Mouse (Mus musculus) forebrain, embryonic 16.5 days (tissue): ENCODE results near the gene Tspan9. TPM values are rescaled to one million over a fixed set of nuclear protein-coding genes. Genes with fewer than 3 reads are reported as not detected.

Source experiments
- ATAC-seq: fragments of 200-750 bp; cut with Nextera tagmentation; 2 replicates; pipeline ENCODE4 v1.8.0; 2017; ENCODE audit warnings: mild to moderate bottlenecking, moderate library complexity
- H3K27ac ChIP-seq: fragments of 300-500 bp; sonication (generic); 2 replicates; pipeline ENCODE4 v1.5.1; 2014; ENCODE audit warnings: low read length, control low read depth
- H3K27me3 ChIP-seq: fragments of 300-500 bp; sonication (generic); replicated peaks from 2 replicates; pipeline ENCODE4 v1.6.1; 2014; ENCODE audit warnings: low read length; ENCODE audit not compliant: control insufficient read depth, insufficient read depth
- H3K36me3 ChIP-seq: fragments of 300-500 bp; sonication (generic); 2 replicates; pipeline ENCODE4 v1.6.1; 2014; ENCODE audit not compliant: control insufficient read depth, insufficient read depth
- H3K4me1 ChIP-seq: fragments of 300-500 bp; sonication (generic); replicated peaks from 2 replicates; pipeline ENCODE4 v1.6.1; 2014; ENCODE audit warnings: low read length; ENCODE audit not compliant: control insufficient read depth, insufficient read depth
- H3K4me2 ChIP-seq: fragments of 300-500 bp; sonication (generic); 2 replicates; pipeline ENCODE4 v1.6.1; 2014; ENCODE audit warnings: mild to moderate bottlenecking, low read length, control low read depth
- H3K4me3 ChIP-seq: fragments of 300-500 bp; sonication (generic); replicated peaks from 2 replicates; pipeline ENCODE4 v1.5.1; 2014; ENCODE audit warnings: mild to moderate bottlenecking, low read length, control low read depth
- H3K9ac ChIP-seq: fragments of 300-500 bp; sonication (generic); replicated peaks from 2 replicates; pipeline ENCODE4 v1.6.1; 2014; ENCODE audit warnings: low read depth, low read length, control low read depth
- H3K9me3 ChIP-seq: fragments of 300-500 bp; sonication (generic); 2 replicates; pipeline ENCODE4 v1.6.1; 2016; ENCODE audit warnings: low read length; ENCODE audit not compliant: control insufficient read depth
- WGBS: fragments of 180-500 bp; shearing (Covaris S2); extraction: QIAGEN DNeasy Blood & Tissue Kit; methylation state at CpG from one replicate; pipeline ENCODE4 v1.1.7; 2014; 5-methylcytosine and 5-hydroxymethylcytosine counted together
- polyA plus RNA-seq: library from polyadenylated mRNA; unstranded; fragments of >200 nt; fragmentation: Nextera tagmentation; extraction: Ambion mirVana; gene quantifications from 2 replicates; pipeline ENCODE4 v1.2.1, GENCODE M21; 2015

Tspan9 gene
- polyA plus RNA-seq, 1 experiment from 2014 or later = 57.4 TPM

GRCm38 (mm10) chr6:128032252-128033171, 110.9 kb downstream of the Tspan9 start:
- Histone ChIP-seq H3K36me3 (no peaks in the 10 kb centered on the region), H3K4me1 (peaks cover 31% of the 10 kb centered on the region), H3K9me3 (no peaks in the 10 kb centered on the region), H3K27ac (no peak overlapping the region), H3K4me2 (peak overlapping the region; percentile 93), H3K4me3 (peak overlapping the region; percentile 60), H3K27me3 (peaks cover 11% of the 10 kb centered on the region), H3K9ac (no peak overlapping the region)
- WGBS = 26% methylated on average over 16 of the region's 16 CpGs
- no peak for ATAC-seq

DNA sequence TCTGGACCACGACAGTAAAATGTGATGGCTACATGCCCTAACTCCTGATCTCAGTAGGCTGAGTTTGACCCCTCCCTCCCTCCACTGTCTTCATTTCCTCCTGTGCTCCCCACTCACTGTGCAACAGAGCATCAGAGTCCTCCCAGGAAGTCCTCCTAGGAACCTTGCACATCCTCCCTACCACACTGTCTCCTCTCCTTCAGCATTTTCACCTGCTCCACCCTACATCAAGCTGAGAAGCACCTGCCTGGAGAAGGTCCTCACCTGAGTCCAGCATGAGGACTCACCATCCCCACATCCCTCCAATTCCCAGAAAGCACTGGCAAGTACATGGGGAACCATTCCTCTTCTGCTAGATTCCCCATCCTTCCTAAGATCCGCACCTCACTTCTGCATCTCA, 111.8 kb downstream of the Tspan9 start:
- Histone ChIP-seq H3K9ac (no peak overlapping the region), H3K27me3 (peaks cover 11% of the 10 kb centered on the region), H3K27ac (no peak overlapping the region), H3K4me1 (peaks cover 31% of the 10 kb centered on the region), H3K4me3 (0 out of 2 replicates have a peak overlapping the region, but pooled peaks have one; percentile 3), H3K9me3 (no peaks in the 10 kb centered on the region), H3K4me2 (0 out of 2 replicates have a peak overlapping the region, but pooled peaks have one; percentile 12), H3K36me3 (no peaks in the 10 kb centered on the region)
- no peak for ATAC-seq
- 76% methylated on average over 2 of the region's 2 CpGs for WGBS

- H3K4me2 ChIP-seq = peak overlapping the region; percentile 20
- no peak overlapping the region for H3K27ac ChIP-seq
- H3K9ac ChIP-seq = peak overlapping the region; percentile 16; the same call in 1 of the 2 replicates
- H3K36me3 ChIP-seq = no peaks in the 10 kb centered on the region
- H3K27me3 ChIP-seq = peaks cover 9% of the 10 kb centered on the region
- ATAC-seq = 0 out of 2 replicates have a peak, but pooled peaks have one; percentile 7
- WGBS = 46% methylated on average over 4 of the region's 4 CpGs
- no peaks in the 10 kb centered on the region for H3K9me3 ChIP-seq
- peaks cover 30% of the 10 kb centered on the region for H3K4me1 ChIP-seq
- H3K4me3 ChIP-seq = 0 out of 2 replicates have a peak overlapping the region, but pooled peaks have one; percentile 3
Measured at GRCm38 (mm10) chr6:128031096-128031495, 112.3 kb downstream of the Tspan9 start.

GRCm38 (mm10) chr6:128030475-128030874, 112.9 kb downstream of the Tspan9 start:
- no peak for ATAC-seq
- WGBS = 51% methylated on average over 6 of the region's 6 CpGs
- peaks cover 24% of the 10 kb centered on the region for H3K4me1 ChIP-seq
- peak overlapping the region; percentile 20; the same call in 1 of the 2 replicates for H3K4me2 ChIP-seq
- no peaks in the 10 kb centered on the region for H3K9me3 ChIP-seq
- H3K9ac ChIP-seq = peak overlapping the region; percentile 16
- no peak overlapping the region for H3K27ac ChIP-seq
- H3K36me3 ChIP-seq = no peaks in the 10 kb centered on the region
- H3K27me3 ChIP-seq = peaks cover 8% of the 10 kb centered on the region
- H3K4me3 ChIP-seq = no peak overlapping the region

GRCm38 (mm10) chr6:128029517-128030348, 113.7 kb downstream of the Tspan9 start:
- ATAC-seq = no peak
- H3K4me1 ChIP-seq = peaks cover 20% of the 10 kb centered on the region
- H3K27ac ChIP-seq = no peak overlapping the region

GRCm38 (mm10) chr6:128028116-128028940, 115.1 kb downstream of the Tspan9 start:
- Histone ChIP-seq H3K9ac (no peak overlapping the region), H3K36me3 (no peaks in the 10 kb centered on the region), H3K4me3 (no peak overlapping the region), H3K4me1 (peaks cover 13% of the 10 kb centered on the region; the same call in 1 of the 2 replicates), H3K4me2 (no peak overlapping the region), H3K27me3 (peaks cover 3% of the 10 kb centered on the region), H3K27ac (no peak overlapping the region), H3K9me3 (no peaks in the 10 kb centered on the region)
- 13% methylated on average over 10 of the region's 10 CpGs for WGBS
- ATAC-seq = no peak

More at GRCm38 (mm10) chr6:128029517-128030348, 113.7 kb downstream of the Tspan9 start:
- Histone ChIP-seq H3K4me3 (no peak overlapping the region), H3K9ac (no peak overlapping the region), H3K4me2 (no peak overlapping the region), H3K36me3 (no peaks in the 10 kb centered on the region), H3K9me3 (no peaks in the 10 kb centered on the region), H3K27me3 (peaks cover 8% of the 10 kb centered on the region)
- 89% methylated on average over 9 of the region's 9 CpGs for WGBS

- no peak overlapping the region for H3K27ac ChIP-seq
- no peak for ATAC-seq
- 90% methylated on average over 8 of the region's 8 CpGs for WGBS
- no peak overlapping the region for H3K4me2 ChIP-seq
- H3K27me3 ChIP-seq = no peaks in the 10 kb centered on the region
- H3K9ac ChIP-seq = no peak overlapping the region
- H3K4me3 ChIP-seq = no peak overlapping the region
- no peaks in the 10 kb centered on the region for H3K9me3 ChIP-seq
- no peaks in the 10 kb centered on the region for H3K36me3 ChIP-seq
- peaks cover 24% of the 10 kb centered on the region for H3K4me1 ChIP-seq
Measured at GRCm38 (mm10) chr6:128025997-128026396, 117.4 kb downstream of the Tspan9 start.

- no peak overlapping the region for H3K9ac ChIP-seq
- no peak overlapping the region for H3K27ac ChIP-seq
- H3K4me1 ChIP-seq = peaks cover 25% of the 10 kb centered on the region
- no peak overlapping the region for H3K4me2 ChIP-seq
- WGBS = 90% methylated on average over 13 of the region's 13 CpGs
- no peaks in the 10 kb centered on the region for H3K27me3 ChIP-seq
- no peaks in the 10 kb centered on the region for H3K36me3 ChIP-seq
- no peak for ATAC-seq
- H3K9me3 ChIP-seq = no peaks in the 10 kb centered on the region
- H3K4me3 ChIP-seq = no peak overlapping the region
Measured at GRCm38 (mm10) chr6:128025581-128025980, 117.8 kb downstream of the Tspan9 start.
